Mouse (Mus musculus): ENCODE results near the gene Prickle2. TPM values are rescaled to one million over a fixed set of nuclear protein-coding genes. Genes with fewer than 3 reads are reported as not detected.

The Prickle2 gene
- polyA plus RNA-seq, 1 experiment from 2014 or later: 11.7 TPM

- WGBS: 48% methylated on average over 1 of the region's 1 CpGs
Observed at GRCm38 (mm10) chr6:92451421-92451820, 254.5 kb downstream of the Prickle2 start.

GRCm38 (mm10) chr6:92449956-92450355, 256.0 kb downstream of the Prickle2 start:
- Histone ChIP-seq H3K4me3 (no peak overlapping the region), H3K27me3 (replicated peaks) (no peaks in the 10 kb centered on the region), H3K9me3 (no peaks in the 10 kb centered on the region), H3K27ac (no peak overlapping the region), H3K9ac (no peak overlapping the region), H3K36me3 (no peaks in the 10 kb centered on the region), H3K4me2 (replicated peaks) (no peak overlapping the region), H3K4me1 (no peaks in the 10 kb centered on the region)
- WGBS: 90% methylated on average over 1 of the region's 1 CpGs
- no peak for ATAC-seq (ENCODE audit: low FRiP score, low read depth)

More at GRCm38 (mm10) chr6:92451421-92451820, 254.5 kb downstream of the Prickle2 start:
- Histone ChIP-seq H3K4me3 (no peak overlapping the region), H3K36me3 (no peaks in the 10 kb centered on the region), H3K4me2 (replicated peaks) (no peak overlapping the region), H3K9me3 (no peaks in the 10 kb centered on the region), H3K27ac (no peak overlapping the region), H3K27me3 (replicated peaks) (no peaks in the 10 kb centered on the region), H3K9ac (no peak overlapping the region), H3K4me1 (no peaks in the 10 kb centered on the region)
- no peak for ATAC-seq (ENCODE audit: low FRiP score, low read depth)

GRCm38 (mm10) chr6:92446662-92447061, 259.3 kb downstream of the Prickle2 start:
- WGBS: 80% methylated on average over 3 of the region's 3 CpGs
- Histone ChIP-seq H3K4me3 (no peak overlapping the region), H3K9ac (no peak overlapping the region), H3K9me3 (no peaks in the 10 kb centered on the region), H3K4me2 (replicated peaks) (no peak overlapping the region), H3K36me3 (no peaks in the 10 kb centered on the region), H3K27me3 (replicated peaks) (no peaks in the 10 kb centered on the region), H3K4me1 (no peaks in the 10 kb centered on the region), H3K27ac (no peak overlapping the region)
- ATAC-seq (ENCODE audit: low FRiP score, low read depth): no peak

- H3K27ac ChIP-seq: no peak overlapping the region
- no peaks in the 10 kb centered on the region for H3K9me3 ChIP-seq
- WGBS: 71% methylated on average over 3 of the region's 3 CpGs
- H3K4me1 ChIP-seq: no peaks in the 10 kb centered on the region
- H3K4me2 ChIP-seq (replicated peaks): no peak overlapping the region
- H3K36me3 ChIP-seq: no peaks in the 10 kb centered on the region
- no peak for ATAC-seq (ENCODE audit: low FRiP score, low read depth)
- H3K27me3 ChIP-seq (replicated peaks): no peaks in the 10 kb centered on the region
- H3K9ac ChIP-seq: no peak overlapping the region
- no peak overlapping the region for H3K4me3 ChIP-seq
Observed at GRCm38 (mm10) chr6:92441205-92441604, 264.8 kb downstream of the Prickle2 start.

GRCm38 (mm10) chr6:92440251-92440650, 265.7 kb downstream of the Prickle2 start:
- Histone ChIP-seq H3K4me3 (no peak overlapping the region), H3K9me3 (no peaks in the 10 kb centered on the region), H3K27me3 (replicated peaks) (no peaks in the 10 kb centered on the region), H3K4me2 (replicated peaks) (no peak overlapping the region), H3K27ac (no peak overlapping the region), H3K9ac (no peak overlapping the region), H3K4me1 (no peaks in the 10 kb centered on the region), H3K36me3 (no peaks in the 10 kb centered on the region)
- WGBS: 75% methylated on average over 3 of the region's 3 CpGs
- ATAC-seq (ENCODE audit: low FRiP score, low read depth): no peak

- no peaks in the 10 kb centered on the region for H3K4me1 ChIP-seq
- WGBS: 92% methylated on average over 5 of the region's 5 CpGs
- H3K9me3 ChIP-seq: no peaks in the 10 kb centered on the region
- no peaks in the 10 kb centered on the region for H3K36me3 ChIP-seq
- no peak overlapping the region for H3K27ac ChIP-seq
- no peaks in the 10 kb centered on the region for H3K27me3 ChIP-seq (replicated peaks)
- no peak for ATAC-seq (ENCODE audit: low FRiP score, low read depth)
- H3K9ac ChIP-seq: no peak overlapping the region
- H3K4me3 ChIP-seq: no peak overlapping the region
- no peak overlapping the region for H3K4me2 ChIP-seq (replicated peaks)
Observed at GRCm38 (mm10) chr6:92432146-92432545, 273.8 kb downstream of the Prickle2 start.

- Histone ChIP-seq H3K4me2 (replicated peaks) (no peak overlapping the region), H3K4me3 (no peak overlapping the region), H3K36me3 (no peaks in the 10 kb centered on the region), H3K9ac (no peak overlapping the region), H3K27me3 (replicated peaks) (no peaks in the 10 kb centered on the region), H3K27ac (no peak overlapping the region), H3K4me1 (no peaks in the 10 kb centered on the region), H3K9me3 (no peaks in the 10 kb centered on the region)
- ATAC-seq (ENCODE audit: low FRiP score, low read depth): no peak
- 82% methylated on average over 7 of the region's 7 CpGs for WGBS
Observed at GRCm38 (mm10) chr6:92427406-92428171, 278.4 kb downstream of the Prickle2 start.

GRCm38 (mm10) chr6:92425901-92426300, 280.1 kb downstream of the Prickle2 start:
- no peak overlapping the region for H3K9ac ChIP-seq
- H3K4me1 ChIP-seq: no peaks in the 10 kb centered on the region
- WGBS: 83% methylated on average over 8 of the region's 8 CpGs
- no peak for ATAC-seq (ENCODE audit: low FRiP score, low read depth)
- peaks cover 12% of the 10 kb centered on the region; the same call in 1 of the 2 replicates for H3K36me3 ChIP-seq
- H3K9me3 ChIP-seq: no peaks in the 10 kb centered on the region
- no peak overlapping the region for H3K4me3 ChIP-seq
- no peak overlapping the region for H3K27ac ChIP-seq
- no peak overlapping the region for H3K4me2 ChIP-seq (replicated peaks)
- H3K27me3 ChIP-seq (replicated peaks): no peaks in the 10 kb centered on the region

GRCm38 (mm10) chr6:92425476-92425875, 280.5 kb downstream of the Prickle2 start:
- H3K27ac ChIP-seq: no peak overlapping the region
- no peak overlapping the region for H3K4me3 ChIP-seq
- ATAC-seq (ENCODE audit: low FRiP score, low read depth): no peak
- H3K4me1 ChIP-seq: no peaks in the 10 kb centered on the region
- H3K9me3 ChIP-seq: no peaks in the 10 kb centered on the region
- H3K36me3 ChIP-seq: peaks cover 12% of the 10 kb centered on the region; the same call in 1 of the 2 replicates
- no peak overlapping the region for H3K4me2 ChIP-seq (replicated peaks)
- H3K9ac ChIP-seq: no peak overlapping the region
- no peaks in the 10 kb centered on the region for H3K27me3 ChIP-seq (replicated peaks)
- 89% methylated on average over 7 of the region's 7 CpGs for WGBS

- Histone ChIP-seq H3K9ac (no peak overlapping the region), H3K27ac (no peak overlapping the region), H3K4me2 (replicated peaks) (no peak overlapping the region), H3K4me1 (no peaks in the 10 kb centered on the region), H3K4me3 (no peak overlapping the region), H3K9me3 (no peaks in the 10 kb centered on the region), H3K27me3 (replicated peaks) (no peaks in the 10 kb centered on the region), H3K36me3 (peaks cover 15% of the 10 kb centered on the region; the same call in 1 of the 2 replicates)
- ATAC-seq (ENCODE audit: low FRiP score, low read depth): no peak
- 76% methylated on average over 3 of the region's 3 CpGs for WGBS
Observed at GRCm38 (mm10) chr6:92424991-92425390, 281.0 kb downstream of the Prickle2 start.

- no peak for ATAC-seq (ENCODE audit: low FRiP score, low read depth)
- Histone ChIP-seq H3K4me2 (replicated peaks) (no peak overlapping the region), H3K36me3 (peaks cover 21% of the 10 kb centered on the region; the same call in 1 of the 2 replicates), H3K9ac (no peak overlapping the region), H3K9me3 (no peaks in the 10 kb centered on the region), H3K27me3 (replicated peaks) (no peaks in the 10 kb centered on the region), H3K4me1 (no peaks in the 10 kb centered on the region), H3K27ac (no peak overlapping the region), H3K4me3 (no peak overlapping the region)
- WGBS: 48% methylated on average over 11 of the region's 11 CpGs
Observed at GRCm38 (mm10) chr6:92422286-92422685, 283.7 kb downstream of the Prickle2 start.

- Histone ChIP-seq H3K4me1 (0 out of 2 replicates have a peak, but pooled peaks cover 2% of the 10 kb centered on the region), H3K9ac (no peak overlapping the region), H3K27me3 (replicated peaks) (no peaks in the 10 kb centered on the region), H3K36me3 (peaks cover 25% of the 10 kb centered on the region; the same call in 1 of the 2 replicates), H3K4me3 (no peak overlapping the region), H3K9me3 (no peaks in the 10 kb centered on the region), H3K27ac (no peak overlapping the region), H3K4me2 (replicated peaks) (no peak overlapping the region)
- no peak for ATAC-seq (ENCODE audit: low FRiP score, low read depth)
- 90% methylated on average over 12 of the region's 12 CpGs for WGBS
Observed at GRCm38 (mm10) chr6:92420106-92420505, 285.8 kb downstream of the Prickle2 start.

GRCm38 (mm10) chr6:92415405-92415755, 290.6 kb downstream of the Prickle2 start:
- Histone ChIP-seq H3K9me3 (no peaks in the 10 kb centered on the region), H3K4me1 (peaks cover 10% of the 10 kb centered on the region), H3K9ac (no peak overlapping the region), H3K36me3 (peaks cover 25% of the 10 kb centered on the region), H3K4me3 (no peak overlapping the region), H3K27me3 (replicated peaks) (no peaks in the 10 kb centered on the region), H3K27ac (no peak overlapping the region), H3K4me2 (replicated peaks) (no peak overlapping the region)
- no peak for ATAC-seq (ENCODE audit: low FRiP score, low read depth)
- WGBS: 87% methylated on average over 7 of the region's 7 CpGs
